Mouse (Mus musculus) limb, embryonic 14.5 days (tissue): ENCODE results near the gene Ltb. TPM values are rescaled to one million over a fixed set of nuclear protein-coding genes. Genes with fewer than 3 reads are reported as not detected.

Source experiments
- ATAC-seq: fragments of 200-750 bp; cut with Nextera tagmentation; 2 replicates; pipeline ENCODE4 v1.8.0; 2017; ENCODE audit warnings: low read depth, moderate number of reproducible peaks, moderate TSS enrichment; ENCODE audit not compliant: low FRiP score
- DNase-seq: peaks from one replicate; pipeline ENCODE4 v3.0.0-alpha.2; 2015; ENCODE audit warnings: low spot score
- H3K27ac ChIP-seq: fragments of 300-500 bp; sonication (generic); replicated peaks from 2 replicates; pipeline ENCODE4 v1.5.1; 2014; ENCODE audit warnings: low read depth, mild to moderate bottlenecking, low read length, moderate library complexity, mixed read lengths
- H3K27me3 ChIP-seq: fragments of 300-500 bp; sonication (generic); 2 replicates; pipeline ENCODE4 v1.6.1; 2014; ENCODE audit warnings: low read length, mixed read lengths; ENCODE audit not compliant: control insufficient read depth, insufficient read depth
- H3K36me3 ChIP-seq: fragments of 300-500 bp; sonication (generic); 2 replicates; pipeline ENCODE4 v1.6.1; 2014; ENCODE audit warnings: mild to moderate bottlenecking, low read length, moderate library complexity, mixed read lengths; ENCODE audit not compliant: control insufficient read depth, insufficient read depth
- H3K4me1 ChIP-seq: fragments of 300-500 bp; sonication (generic); 2 replicates; pipeline ENCODE4 v1.6.1; 2014; ENCODE audit warnings: antibody characterized with exemption, low read length, mixed read lengths; ENCODE audit not compliant: control insufficient read depth, insufficient read depth
- H3K4me2 ChIP-seq: fragments of 300-500 bp; sonication (generic); replicated peaks from 2 replicates; pipeline ENCODE4 v1.6.1; 2014; ENCODE audit warnings: low read depth, mild to moderate bottlenecking, low read length, moderate library complexity; ENCODE audit not compliant: severe bottlenecking
- H3K4me3 ChIP-seq: fragments of 300-500 bp; sonication (generic); replicated peaks from 2 replicates; pipeline ENCODE4 v1.5.1; 2014; ENCODE audit warnings: low read length
- H3K9ac ChIP-seq: fragments of 300-500 bp; sonication (generic); 2 replicates; pipeline ENCODE4 v1.6.1; 2014; ENCODE audit warnings: mild to moderate bottlenecking, low read depth, low read length, moderate library complexity; ENCODE audit not compliant: severe bottlenecking
- H3K9me3 ChIP-seq: fragments of 300-500 bp; sonication (generic); 2 replicates; pipeline ENCODE4 v1.6.1; 2016; ENCODE audit warnings: low read length; ENCODE audit not compliant: control insufficient read depth
- POLR2A ChIP-seq: fragments of 200-500 bp; IDR thresholded peaks from 2 replicates; pipeline ENCODE4 v1.8.0; 2012; ENCODE audit warnings: inconsistent platforms, mild to moderate bottlenecking, moderate library complexity, borderline replicate concordance; ENCODE audit not compliant: insufficient read depth, insufficient read length; ENCODE audit errors: extremely low read depth
- WGBS: fragments of 180-500 bp; shearing (Covaris S2); extraction: QIAGEN DNeasy Blood & Tissue Kit; methylation state at CpG from one replicate; pipeline ENCODE4 v1.1.7; 2014; 5-methylcytosine and 5-hydroxymethylcytosine counted together
- polyA plus RNA-seq, 2 experiments: library from polyadenylated mRNA; depleted of rRNA in 1 of 2; stranded (reverse) in 1 of 2; unstranded in 1 of 2; fragments of >200 nt; fragmentation: Nextera tagmentation in 1 of 2; extraction: Ambion mirVana in 1 of 2; gene quantifications; 2 replicates each; pipeline versions ENCODE4 v1.2.1 to v1.2.3; 2012 to 2014

The Ltb gene
- polyA plus RNA-seq, 2 experiments: 1.1 to 1.7 TPM

DNA sequence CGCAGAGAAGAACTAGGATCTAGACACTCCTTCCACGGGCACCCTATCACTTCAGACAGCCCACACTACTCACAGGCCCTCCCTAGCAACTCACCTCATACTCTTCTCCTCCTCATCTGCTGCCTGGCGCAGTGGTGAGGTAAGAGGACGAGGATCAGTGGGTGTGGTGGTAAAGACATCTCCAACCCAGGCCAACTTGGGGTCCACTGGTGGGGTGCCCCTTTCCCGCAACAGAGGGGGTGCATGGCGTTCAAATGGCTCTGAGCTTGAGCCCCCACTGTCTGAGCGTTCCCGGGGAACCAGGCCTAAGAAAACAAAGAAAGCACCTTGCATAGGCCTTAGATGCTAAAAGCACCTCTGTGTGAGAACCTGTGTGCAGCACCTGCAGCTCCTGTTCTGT, 37.0 kb upstream of the Ltb start:
- Histone ChIP-seq H3K27ac (no peak overlapping the region), H3K9me3 (no peaks in the 10 kb centered on the region), H3K4me1 (no peaks in the 10 kb centered on the region; the same call in 1 of the 2 replicates), H3K4me3 (no peak overlapping the region), H3K36me3 (peaks cover 100% of the 10 kb centered on the region), H3K4me2 (no peak overlapping the region), H3K27me3 (no peaks in the 10 kb centered on the region), H3K9ac (no peak overlapping the region)
- DNase-seq (no peak), ATAC-seq (no peak)
- WGBS: 95% methylated on average over 8 of the region's 8 CpGs
- TF ChIP-seq POLR2A: no peak

DNA sequence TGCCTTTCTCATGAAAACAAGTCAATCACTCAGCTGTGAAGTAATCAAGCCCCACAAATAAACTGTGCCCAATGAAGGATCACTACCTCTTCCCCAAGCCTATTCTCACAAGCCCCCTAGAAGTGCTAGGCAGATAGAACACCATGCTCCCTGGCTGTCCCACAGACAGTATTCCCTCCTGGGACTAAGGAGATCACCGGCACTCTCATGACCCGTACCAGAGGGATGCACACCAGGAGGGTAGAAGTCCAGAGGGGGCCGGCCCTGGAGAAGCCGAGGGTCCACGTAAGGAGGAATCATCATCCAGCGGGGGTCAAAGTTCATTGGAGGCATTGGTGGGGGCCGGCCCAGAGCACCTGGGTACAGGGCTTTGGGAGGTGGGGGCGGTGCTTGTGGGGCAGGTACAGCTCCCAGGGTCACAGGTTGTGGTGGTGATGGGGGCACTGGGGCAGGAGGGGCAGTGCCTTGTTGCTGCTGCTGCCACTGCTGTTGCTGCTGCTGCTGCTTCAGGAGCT, 36.5 kb upstream of the Ltb start:
- no peak for TF ChIP-seq POLR2A
- 93% methylated on average over 8 of the region's 8 CpGs for WGBS
- Histone ChIP-seq H3K27ac (no peak overlapping the region), H3K9me3 (no peaks in the 10 kb centered on the region), H3K9ac (no peak overlapping the region), H3K4me2 (no peak overlapping the region), H3K4me1 (peaks cover 4% of the 10 kb centered on the region), H3K4me3 (no peak overlapping the region), H3K27me3 (no peaks in the 10 kb centered on the region), H3K36me3 (peaks cover 98% of the 10 kb centered on the region)
- DNase-seq (no peak), ATAC-seq (no peak)

DNA sequence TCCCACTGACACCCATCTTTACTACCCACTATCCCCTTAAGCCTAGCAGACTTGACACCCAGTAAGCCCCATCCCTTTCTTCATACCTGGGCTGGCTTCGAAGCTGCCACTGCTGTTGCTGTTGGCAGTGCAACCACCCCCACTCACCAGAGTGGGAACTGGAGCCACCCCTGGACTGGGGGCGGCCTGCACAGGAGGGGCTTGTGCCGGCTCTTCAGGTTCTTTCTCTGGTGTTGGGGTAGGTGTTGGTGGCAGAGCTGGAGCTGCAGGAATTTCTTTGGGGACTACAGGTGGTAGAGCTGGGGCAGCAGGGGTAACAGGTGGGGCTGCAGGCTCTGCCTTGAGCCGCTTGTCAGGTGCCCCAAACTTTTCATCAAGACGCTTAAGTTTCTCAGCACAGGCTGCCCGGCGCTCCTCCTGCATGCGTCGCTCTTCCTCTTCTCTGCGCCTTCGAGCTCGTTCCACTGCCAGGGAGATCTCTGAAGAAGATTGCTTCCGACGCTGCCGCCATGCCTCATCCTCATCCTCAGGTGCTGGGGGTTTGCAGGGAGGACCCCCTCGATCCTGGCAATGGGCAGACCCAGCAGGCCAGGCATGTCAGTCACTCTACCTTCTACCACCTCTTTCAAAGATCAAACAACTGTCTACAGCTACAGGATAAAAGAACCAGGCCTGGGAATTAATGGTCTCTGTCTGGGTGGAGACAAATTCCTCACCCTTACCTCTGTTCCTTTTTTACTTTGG, 35.2 kb upstream of the Ltb start:
- Histone ChIP-seq H3K27me3 (no peaks in the 10 kb centered on the region), H3K4me3 (no peak overlapping the region), H3K36me3 (peaks cover 87% of the 10 kb centered on the region), H3K27ac (no peak overlapping the region), H3K4me2 (no peak overlapping the region), H3K4me1 (peaks cover 6% of the 10 kb centered on the region), H3K9me3 (no peaks in the 10 kb centered on the region), H3K9ac (no peak overlapping the region)
- no peak for ATAC-seq
- no peak for TF ChIP-seq POLR2A
- DNase-seq: no peak
- WGBS: 94% methylated on average over 16 of the region's 16 CpGs

DNA sequence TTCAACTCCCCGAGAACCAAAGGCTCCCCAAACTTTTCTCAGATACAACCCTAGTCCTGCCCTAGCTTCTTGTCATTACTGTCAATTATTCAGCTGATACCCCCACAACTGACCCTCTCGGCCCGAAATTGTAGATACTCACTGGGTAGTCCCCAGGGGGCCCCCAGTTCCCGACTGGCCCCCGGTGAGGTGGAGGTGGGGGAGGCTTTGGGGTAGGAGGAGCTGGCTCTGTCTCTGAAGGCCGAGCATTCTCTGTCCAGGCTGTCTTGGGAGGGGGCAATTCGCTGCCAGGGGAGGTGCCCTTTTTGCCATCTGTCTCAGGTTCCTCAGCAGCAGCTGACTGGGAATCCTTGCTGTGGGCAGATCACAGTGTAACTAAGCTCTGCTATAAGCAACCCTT, 34.6 kb upstream of the Ltb start:
- peaks cover 81% of the 10 kb centered on the region for H3K36me3 ChIP-seq
- H3K4me3 ChIP-seq: no peak overlapping the region
- H3K4me2 ChIP-seq: no peak overlapping the region
- no peak overlapping the region for H3K9ac ChIP-seq
- ATAC-seq (no peak), DNase-seq (no peak)
- TF ChIP-seq POLR2A: no peak
- WGBS: 88% methylated on average over 7 of the region's 7 CpGs
- H3K27ac ChIP-seq: no peak overlapping the region
- H3K4me1 ChIP-seq: peaks cover 6% of the 10 kb centered on the region
- H3K27me3 ChIP-seq: no peaks in the 10 kb centered on the region
- no peaks in the 10 kb centered on the region for H3K9me3 ChIP-seq

DNA sequence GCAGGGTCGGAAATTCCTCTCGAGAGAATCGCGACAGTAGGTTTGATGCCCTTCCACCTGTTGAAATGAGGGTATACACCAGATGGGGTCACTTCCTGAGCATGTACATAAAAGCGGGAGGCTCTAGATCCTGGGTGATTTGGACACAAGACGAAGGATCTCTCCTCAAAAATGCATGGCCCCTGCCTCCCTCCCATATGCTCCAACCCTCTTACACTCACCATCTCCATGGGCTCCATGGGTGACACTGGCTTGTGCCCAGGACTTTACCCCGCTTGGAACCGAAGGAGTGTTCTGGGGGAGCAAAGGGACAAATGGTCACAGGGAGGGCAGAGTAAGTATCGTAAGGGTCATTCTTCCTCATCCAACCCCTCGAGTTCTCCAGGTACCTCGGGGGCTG, 32.8 kb upstream of the Ltb start:
- Histone ChIP-seq H3K27ac (no peak overlapping the region), H3K27me3 (no peaks in the 10 kb centered on the region), H3K4me2 (no peak overlapping the region), H3K4me3 (0 out of 2 replicates have a peak overlapping the region, but pooled peaks have one; percentile 2), H3K4me1 (peaks cover 13% of the 10 kb centered on the region), H3K9me3 (no peaks in the 10 kb centered on the region), H3K36me3 (peaks cover 63% of the 10 kb centered on the region), H3K9ac (no peak overlapping the region)
- TF ChIP-seq POLR2A: no peak
- WGBS: 84% methylated on average over 11 of the region's 11 CpGs
- no peak for ATAC-seq
- no peak for DNase-seq
